Mouse (Mus musculus) spleen, adult 18-20 months (tissue): ENCODE results near the gene Eno3.

Experiments
- DNase-seq, 2 experiments: peaks; one replicate each; pipeline ENCODE4 v3.0.0; 2022; ENCODE audit warnings: mixed read lengths in 2 of 2

The Eno3 gene

DNA sequence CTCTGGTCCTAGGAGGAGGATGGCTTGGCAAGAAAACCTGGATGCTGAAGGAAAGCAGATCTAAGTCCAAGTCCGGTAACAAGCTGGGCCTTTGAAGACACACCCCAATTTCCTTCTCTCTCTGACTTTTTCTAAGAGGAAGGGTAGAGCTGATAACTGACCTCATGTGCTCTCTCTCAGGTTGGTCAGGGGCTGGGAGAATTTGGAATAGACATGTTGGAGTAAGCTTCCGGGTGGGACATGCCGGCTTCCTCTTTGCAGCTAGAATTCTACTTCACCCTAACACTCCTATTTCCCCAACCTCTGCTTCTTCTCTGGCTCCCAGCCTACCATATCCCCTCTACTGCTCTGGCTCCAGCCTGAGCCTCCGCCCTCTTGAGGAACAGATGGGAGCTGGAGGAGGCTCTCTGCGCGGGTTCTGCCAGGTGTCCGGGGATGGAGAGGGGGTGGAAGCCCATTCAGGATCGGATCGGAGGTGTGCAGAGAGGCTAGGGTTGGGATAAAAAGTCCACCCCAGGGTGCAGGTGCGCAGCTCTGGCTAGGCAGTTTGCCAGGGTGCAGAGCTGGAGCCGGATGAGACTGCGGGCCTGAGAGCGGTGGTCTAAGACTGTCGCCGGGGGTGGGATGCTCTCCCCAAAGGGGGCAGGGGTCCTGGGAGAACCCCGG, 30.0 kb downstream of the Eno3 start:
- no peak for DNase-seq

DNA sequence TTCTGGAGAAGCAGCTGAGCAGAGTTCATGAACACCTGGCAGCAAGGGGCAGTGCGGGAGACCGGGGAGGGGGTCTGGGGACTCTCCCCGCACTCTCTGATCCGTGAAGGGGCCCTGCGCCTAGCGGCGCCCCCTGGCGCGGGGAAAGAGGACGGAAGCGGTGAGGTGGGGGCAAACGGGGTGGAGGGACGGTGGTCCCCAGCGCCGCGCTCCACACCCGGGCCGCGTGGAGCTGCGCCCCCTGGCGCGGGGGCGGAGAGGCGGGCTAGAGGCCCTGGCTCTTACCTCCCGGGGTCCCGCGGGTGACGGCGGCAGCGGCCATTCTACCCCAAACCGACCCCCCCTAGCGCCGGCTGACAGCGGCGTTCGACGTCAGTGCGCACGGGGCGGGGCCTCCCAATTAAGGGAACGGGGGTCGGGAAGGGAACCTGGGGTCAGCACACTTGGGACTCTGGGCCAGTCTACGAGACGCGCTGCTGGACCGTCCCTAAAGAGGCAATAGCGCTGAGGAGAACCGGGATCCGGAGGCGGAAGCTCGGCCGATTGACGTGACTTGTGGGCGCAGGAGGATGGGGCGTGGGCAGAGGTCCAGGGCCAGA, 30.7 kb downstream of the Eno3 start, which contains the start of gene Camta2:
Gene Camta2 (minus strand): TSS at position 505 of the 599 bp plus-strand sequence.
- DNase-seq: peak; percentile 79 to 91

DNA sequence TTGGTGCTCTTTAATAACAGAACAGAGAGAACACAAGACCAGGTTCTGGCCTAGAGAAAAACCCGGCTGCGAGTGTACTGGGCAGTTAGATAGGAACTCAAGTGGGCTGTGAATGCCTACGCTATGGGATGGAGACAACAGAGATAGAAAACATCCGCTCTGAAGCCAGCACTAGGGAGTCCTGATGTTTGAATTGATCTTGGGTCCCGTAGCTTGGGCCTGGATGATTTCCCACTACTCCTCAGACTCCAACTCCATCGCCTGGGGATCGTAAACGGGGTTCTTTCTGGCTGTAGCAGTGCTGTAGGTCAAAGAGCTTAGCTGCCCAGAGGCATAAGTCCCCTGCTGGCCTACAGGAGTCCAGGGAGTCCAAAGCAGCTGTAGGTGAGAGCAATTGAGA, 31.4 kb downstream of the Eno3 start:
- no peak for DNase-seq

DNA sequence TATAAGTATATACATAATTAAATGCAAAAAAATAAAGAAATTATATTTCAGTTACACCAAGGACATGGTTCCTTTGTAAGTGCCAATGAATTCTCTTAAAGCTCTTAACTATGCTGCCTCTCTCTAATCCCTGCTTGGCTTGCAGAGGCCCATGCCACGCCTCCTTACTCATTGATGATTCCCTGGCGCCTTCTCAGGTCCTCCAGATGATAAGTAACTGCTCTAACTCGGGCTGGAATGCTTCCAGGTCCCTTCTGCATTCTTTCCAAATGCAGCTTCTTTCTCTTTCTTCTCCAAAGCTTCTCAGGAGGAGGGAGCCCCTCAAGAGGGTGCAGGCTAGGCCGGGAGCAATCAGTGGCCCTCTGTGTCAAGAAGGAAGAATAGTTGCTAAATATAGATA, 32.6 kb downstream of the Eno3 start:
- DNase-seq: no peak

DNA sequence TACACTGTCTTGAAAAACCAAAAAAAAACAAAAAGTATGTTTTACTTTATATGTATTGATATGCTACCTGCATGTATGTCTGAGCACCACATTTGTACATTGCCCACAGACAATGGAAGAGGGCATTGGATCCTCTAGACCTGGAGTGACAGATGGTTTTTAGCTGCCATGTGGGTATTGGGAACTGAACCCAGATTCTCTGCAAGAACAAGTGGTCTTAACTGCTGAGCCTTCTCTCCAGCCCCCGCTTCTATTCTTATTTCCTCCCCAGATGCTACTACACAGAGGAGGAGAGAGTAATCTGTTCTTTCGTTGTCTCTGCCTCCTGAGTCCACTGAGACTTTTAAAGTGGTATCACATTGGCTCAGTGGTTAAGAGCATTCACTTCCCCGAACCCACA, 36.5 kb downstream of the Eno3 start:
- no peak for DNase-seq

DNA sequence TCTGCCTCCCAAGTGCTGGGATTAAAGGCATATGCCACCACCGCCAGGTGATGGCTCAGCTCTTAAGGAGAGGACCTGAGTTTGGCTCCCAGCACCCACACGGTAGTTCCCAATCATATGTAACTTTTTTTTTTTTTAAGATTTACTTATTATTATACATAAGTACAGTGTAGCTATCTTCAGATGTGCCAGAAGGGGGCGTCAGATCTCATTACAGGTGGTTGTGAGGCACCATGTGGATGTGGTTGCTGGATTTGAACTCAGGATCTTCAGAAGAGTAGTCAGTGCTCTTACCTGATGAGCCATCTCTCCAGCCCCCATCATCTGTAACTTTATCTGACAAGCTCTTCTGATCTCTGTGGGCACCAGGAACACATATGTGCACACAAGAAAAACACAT, 40.4 kb downstream of the Eno3 start:
- no peak for DNase-seq

DNA sequence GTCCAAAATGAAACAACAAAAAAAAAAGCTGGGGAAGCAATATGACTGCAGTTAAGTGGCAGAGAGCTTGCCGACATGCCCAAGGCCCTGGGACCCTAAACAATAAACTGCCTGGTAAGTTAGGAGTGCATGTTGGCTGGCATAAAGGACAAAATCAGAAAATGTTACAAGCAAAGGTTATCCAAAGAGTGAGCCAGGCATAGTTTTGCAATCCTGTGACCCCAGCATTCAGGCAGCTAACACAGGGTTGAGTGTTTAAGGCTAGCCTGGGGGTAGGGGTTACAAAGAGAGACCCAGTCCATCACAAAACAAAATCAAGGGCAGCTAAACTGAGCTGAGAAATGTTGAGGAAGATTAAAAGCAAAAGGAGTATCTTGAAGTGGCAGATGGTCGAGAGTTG, 42.0 kb downstream of the Eno3 start:
- no peak for DNase-seq

DNA sequence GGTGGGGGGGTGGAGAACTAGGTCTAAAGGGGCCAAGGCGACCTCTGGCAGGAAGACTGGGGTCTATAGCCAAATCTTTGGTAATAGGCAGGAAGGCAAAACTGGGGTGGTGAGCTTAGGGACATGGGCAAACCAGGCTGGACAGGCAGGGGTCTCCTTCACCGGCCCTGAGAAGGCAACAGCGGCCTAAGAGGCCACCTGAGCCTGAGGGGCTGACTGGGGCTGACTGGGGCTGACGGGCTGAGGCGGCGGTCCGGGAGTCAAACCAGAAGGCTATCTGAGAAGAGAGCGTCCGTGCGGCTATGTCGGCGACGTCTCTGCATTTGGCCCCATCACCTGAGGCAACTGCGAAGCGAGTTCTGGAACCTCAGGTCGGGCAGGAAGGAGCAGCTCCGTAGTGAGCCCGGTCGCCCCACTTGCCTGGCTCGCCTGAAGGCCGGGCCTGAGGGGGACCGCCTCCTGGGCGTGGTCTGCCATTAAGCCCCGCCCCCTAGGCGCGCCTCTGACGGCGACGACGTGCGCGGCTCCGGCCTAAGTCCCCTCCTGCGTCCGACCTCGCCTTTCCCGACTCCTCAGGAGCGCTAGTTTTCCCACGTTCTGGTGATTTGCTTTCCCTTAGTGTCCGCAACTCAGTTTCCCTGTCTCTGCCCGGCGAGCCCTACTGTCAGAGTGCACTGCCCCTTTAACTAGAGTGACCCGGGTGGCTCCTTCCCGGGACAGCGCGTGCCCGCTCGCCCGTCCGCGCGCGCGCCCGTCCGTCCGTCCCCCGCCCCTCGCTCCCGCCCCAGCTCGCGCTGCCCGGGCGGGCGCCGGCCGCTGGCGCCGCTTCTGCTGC, 42.9 kb downstream of the Eno3 start, which contains the start of the genes Inca1 and Kif1c:
Gene Inca1 (minus strand): TSS at position 434 of the 835 bp plus-strand sequence.
Gene Kif1c (plus strand): TSS at position 827 of the 835 bp plus-strand sequence.
- peak; percentile 93 to 98 for DNase-seq

DNA sequence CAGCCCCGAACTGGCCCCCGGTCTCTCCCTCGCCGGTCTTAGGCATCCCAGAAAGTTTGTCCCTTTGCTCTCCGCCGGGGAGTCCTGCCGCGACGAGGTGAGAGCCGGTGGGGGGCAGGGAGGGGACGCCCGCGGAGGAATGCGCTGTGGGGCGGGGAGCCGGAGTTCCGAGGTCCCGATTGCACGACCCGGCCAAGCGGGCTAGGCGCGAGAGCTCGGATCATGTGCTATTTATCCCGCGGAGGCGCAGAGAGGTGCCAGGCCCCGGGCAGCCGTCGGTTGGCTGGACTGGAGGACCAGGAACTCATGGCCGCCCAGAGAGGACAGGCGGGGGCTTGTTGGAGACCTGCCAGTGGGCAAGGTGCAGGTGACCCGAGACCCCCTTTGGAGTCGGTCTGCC, 43.6 kb downstream of the Eno3 start:
- peak; percentile 51 to 66 for DNase-seq

DNA sequence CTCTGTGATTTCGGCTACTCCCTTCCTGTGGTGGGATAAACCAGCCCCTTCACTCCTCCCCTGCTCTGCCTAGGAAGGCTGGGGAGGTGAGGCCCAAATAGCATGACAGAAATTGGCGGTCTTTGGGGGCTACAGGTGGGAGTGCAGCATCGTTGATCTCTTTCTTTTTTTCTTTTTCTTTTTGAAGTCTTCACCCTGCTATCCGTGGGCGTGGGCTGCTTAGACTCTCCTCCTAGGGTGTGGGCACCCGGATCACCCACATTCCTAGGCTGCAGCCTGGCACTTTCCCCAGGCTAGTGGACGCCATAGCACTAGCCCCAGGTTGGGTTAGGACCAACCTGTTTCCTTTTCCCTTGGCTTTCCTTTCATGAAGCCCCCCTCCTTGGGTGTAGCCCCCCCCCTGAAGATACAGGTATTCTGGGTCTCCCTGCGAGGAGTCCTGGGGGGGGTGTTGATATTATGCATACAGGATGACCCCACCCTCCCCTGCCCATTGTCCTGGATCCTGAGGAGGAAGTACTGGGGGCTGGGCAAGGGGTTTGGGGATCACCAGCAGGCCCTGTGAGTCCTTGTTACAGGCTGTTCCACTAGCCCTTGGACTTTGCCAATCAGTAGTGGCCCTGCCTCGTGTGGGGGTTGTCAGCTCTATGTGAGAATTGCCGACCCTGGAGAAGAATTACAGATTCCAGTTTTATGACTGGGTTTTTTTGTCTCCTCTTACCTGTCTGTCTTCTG, 44.4 kb downstream of the Eno3 start:
- DNase-seq: no peak

DNA sequence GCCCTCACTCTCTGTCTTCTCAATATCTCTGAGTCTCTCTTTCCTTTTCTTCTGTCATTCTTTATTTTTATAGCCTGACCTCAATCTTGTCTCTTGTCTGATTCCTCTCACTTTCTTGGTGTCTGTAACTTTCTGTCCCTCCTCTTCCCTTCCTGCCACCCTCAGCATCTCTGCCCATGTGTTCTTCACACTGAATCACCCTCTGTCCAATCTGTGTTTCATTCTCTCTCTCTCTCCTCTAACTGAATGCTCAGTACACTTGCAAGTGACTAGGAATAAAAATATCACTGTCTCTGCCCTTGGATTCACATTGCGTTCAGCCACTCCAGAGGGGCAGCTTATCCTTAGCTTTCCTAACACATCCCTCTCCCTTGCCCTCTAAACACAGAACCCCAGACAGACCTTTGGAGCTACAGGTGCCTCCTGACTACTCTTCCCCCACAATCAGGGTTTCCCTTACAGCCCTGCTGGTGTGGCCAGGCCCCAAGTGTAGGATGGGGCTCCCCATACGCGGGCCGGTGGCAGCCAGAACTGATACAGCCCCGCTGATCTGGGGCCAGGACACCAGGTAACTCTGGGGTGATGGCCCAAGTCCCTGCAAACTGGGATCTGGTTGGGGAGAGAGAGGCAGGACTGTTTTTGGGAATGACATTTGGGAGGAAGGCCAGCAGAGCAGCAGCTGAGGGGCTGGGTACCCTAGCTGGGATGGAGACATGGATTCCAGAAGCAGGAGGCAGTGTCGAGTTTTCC, 45.2 kb downstream of the Eno3 start:
- DNase-seq: no peak

DNA sequence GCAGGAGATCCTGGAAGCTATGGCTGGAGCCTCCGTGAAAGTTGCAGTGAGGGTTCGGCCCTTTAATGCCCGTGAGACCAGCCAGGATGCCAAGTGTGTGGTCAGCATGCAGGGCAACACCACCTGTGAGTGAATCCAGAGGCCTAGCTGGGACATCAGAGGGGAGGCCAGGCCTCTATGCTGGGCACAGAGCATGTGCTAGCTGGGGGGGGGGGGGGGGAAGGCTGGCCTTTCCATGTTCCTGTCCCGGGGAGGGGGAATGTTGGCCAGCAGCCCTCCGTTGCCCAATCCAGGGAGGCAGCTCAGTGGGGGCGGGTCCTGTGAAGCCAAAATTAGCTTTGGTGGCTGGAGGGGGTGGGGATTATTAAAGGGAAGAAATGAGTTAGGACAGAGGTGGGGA, 45.8 kb downstream of the Eno3 start:
- DNase-seq: no peak

DNA sequence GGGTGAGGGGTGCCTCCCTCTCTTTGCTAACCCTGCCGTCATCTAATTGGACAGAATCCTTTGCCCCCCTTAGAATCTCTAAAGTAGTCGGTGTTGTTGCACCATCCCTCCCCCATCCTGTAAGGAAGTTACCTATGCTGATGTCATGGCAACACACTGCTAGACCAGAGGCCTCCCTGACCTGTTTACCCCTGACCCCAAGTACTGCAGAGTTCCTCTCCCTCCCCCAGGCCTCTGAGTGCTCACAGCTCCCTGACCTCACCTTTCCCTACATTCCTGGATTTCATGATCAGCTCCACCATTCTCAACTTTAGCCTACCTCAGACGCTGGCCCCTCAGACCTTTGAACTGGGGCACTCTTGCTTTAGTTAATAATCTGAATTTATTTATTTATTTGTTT, 49.1 kb downstream of the Eno3 start:
- no peak for DNase-seq

DNA sequence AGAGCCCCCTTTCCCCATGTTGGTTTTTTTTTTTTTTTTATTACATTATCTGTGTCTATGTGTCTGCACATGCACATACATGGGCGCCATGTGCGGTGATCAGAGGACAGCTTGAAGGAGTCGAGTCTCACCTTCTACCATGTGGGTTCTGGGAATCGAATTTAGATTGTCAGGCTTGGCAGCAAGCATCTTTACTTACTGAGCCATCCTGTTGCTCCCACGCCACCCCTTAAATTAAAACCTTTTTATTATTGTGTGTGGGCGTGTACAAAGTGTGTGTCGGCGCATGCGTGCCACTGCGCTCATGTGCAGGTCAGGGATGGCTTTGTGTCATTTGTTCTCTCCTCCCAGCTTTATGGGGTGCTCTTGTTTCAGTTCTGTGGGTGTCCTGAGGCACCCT, 54.0 kb downstream of the Eno3 start:
- DNase-seq: no peak
